Mouse (Mus musculus) forelimb bud, embryonic 11.5 days (tissue): ENCODE results near the gene P3h3.

Experiments
- DNase-seq: peaks from one replicate; pipeline ENCODE4 v3.0.0-alpha.2; 2012; ENCODE audit warnings: low read depth, low spot score

The P3h3 gene

GRCm38 (mm10) chr6:124865766-124866362 is 8.3 kb upstream of the P3h3 start:
- no peak for DNase-seq

- DNase-seq, result no peak
Measured at GRCm38 (mm10) chr6:124863658-124864298, 6.2 kb upstream of the P3h3 start, which contains the start of gene Gpr162. Gene Gpr162, minus strand, starts transcription at chr6:124863983.

- no peak for DNase-seq
Measured at GRCm38 (mm10) chr6:124863125-124863657, 5.6 kb upstream of the P3h3 start.

- DNase-seq, result no peak
Measured at GRCm38 (mm10) chr6:124862406-124863124, 5.0 kb upstream of the P3h3 start.

GRCm38 (mm10) chr6:124861802-124862201 is 4.2 kb upstream of the P3h3 start:
- DNase-seq, result no peak

GRCm38 (mm10) chr6:124861266-124861665 is 3.7 kb upstream of the P3h3 start:
- no peak for DNase-seq

GRCm38 (mm10) chr6:124860511-124860910 is 3.0 kb upstream of the P3h3 start:
- DNase-seq, result no peak

- DNase-seq, result peak; percentile 79
Measured at GRCm38 (mm10) chr6:124859725-124860124, 2.2 kb upstream of the P3h3 start.

GRCm38 (mm10) chr6:124858561-124859318 is 1.2 kb upstream of the P3h3 start:
- DNase-seq, result no peak

- no peak for DNase-seq
Measured at GRCm38 (mm10) chr6:124857840-124858530, 433 bp upstream of the P3h3 start.

- peak; percentile 75 for DNase-seq
Measured at GRCm38 (mm10) chr6:124856321-124856720, 1.2 kb downstream of the P3h3 start.

- no peak for DNase-seq
Measured at GRCm38 (mm10) chr6:124854647-124855046, 2.9 kb downstream of the P3h3 start.

GRCm38 (mm10) chr6:124850535-124850934 is 7.0 kb downstream of the P3h3 start:
- DNase-seq, result no peak

GRCm38 (mm10) chr6:124847305-124847704 is 10.2 kb downstream of the P3h3 start:
- peak; percentile 95 for DNase-seq

- no peak for DNase-seq
Measured at GRCm38 (mm10) chr6:124840241-124841167, 17.0 kb downstream of the P3h3 start, which contains the start of gene Gnb3. Gene Gnb3, minus strand, starts transcription at chr6:124840275.

- no peak for DNase-seq
Measured at GRCm38 (mm10) chr6:124839805-124840204, 17.7 kb downstream of the P3h3 start.

GRCm38 (mm10) chr6:124836411-124836810 is 21.1 kb downstream of the P3h3 start:
- DNase-seq, result no peak

- DNase-seq, result no peak
Measured at GRCm38 (mm10) chr6:124835531-124835930, 22.0 kb downstream of the P3h3 start.

- no peak for DNase-seq
Measured at GRCm38 (mm10) chr6:124834512-124835081, 23.0 kb downstream of the P3h3 start.

GRCm38 (mm10) chr6:124831649-124832048 is 25.9 kb downstream of the P3h3 start:
- DNase-seq, result no peak
